Mouse (Mus musculus) mouse embryonic stem cell (cell line): ENCODE measurements around the gene Gpbar1.

ENCODE experiments used
- in situ Hi-C, 2 experiments: fragments of 300-500 bp; cut with MboI; formaldehyde crosslinking; loops; 1 replicate in 1 of 2; 3 replicates in 1 of 2; pipeline ENCODE4 v1.14.3; 2019 to 2020; ENCODE audit warnings: low sequenced_read_pairs in 2 of 2, low pct_unique_long_range_greater_than_20kb in 1 of 2, mixed read lengths in 1 of 2; ENCODE audit not compliant: unreplicated experiment in 1 of 2

Gene Gpbar1

DNA sequence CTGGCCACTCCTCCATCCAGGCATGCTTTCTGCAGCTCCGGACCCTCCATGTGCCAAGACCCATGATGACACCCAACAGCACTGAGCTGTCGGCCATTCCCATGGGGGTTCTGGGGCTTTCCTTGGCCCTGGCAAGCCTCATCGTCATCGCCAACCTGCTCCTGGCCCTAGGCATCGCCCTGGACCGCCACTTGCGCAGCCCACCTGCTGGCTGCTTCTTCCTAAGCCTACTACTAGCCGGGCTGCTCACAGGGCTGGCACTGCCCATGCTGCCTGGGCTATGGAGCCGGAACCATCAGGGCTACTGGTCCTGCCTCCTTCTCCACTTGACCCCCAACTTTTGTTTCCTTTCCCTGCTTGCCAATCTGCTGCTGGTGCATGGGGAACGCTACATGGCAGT is at the start of gene Gpbar1:
Gene Gpbar1, plus strand, starts transcription at position 13 of the 400 bp plus-strand sequence.
- in situ Hi-C loops = no loop called here

DNA sequence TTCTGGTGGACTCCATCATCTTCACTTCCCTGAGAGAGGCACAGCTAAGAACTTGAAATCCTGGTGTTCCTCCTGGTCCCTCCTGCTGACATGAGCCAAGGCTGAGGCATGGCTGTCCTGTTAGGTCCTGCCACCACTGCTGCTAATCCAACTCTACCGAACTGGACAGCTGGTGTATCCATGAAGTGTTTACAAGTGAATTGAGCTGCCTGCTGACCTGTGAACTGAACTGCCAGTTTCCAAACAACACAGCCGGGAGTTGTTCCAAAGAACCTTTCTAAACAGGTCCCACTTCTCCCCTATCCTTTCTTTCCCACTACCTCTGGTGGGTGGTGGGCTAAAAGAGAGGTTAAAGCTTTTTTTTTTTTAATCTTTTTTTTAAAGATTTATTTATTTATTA is 48.4 kb upstream of the Gpbar1 start:
- in situ Hi-C loops = no loop called here

DNA sequence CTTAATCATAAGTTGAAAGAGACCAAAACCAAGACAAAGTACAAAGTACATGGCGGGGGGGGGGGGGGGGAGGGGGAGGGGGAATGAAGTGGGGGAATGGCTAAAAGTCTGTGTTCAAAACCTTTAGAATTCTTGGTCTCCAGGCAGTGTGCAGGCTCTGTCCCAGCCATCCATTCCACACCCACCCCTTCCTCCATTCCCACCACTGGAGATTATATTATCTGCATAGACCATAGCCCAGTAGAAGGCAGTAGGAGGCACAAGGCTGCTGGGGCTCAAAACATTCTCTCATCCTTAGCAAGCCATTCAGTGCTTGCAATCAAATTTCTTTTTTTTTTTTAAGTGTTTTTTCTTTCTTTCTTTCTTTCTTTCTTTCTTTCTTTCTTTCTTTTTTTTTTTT is 47.4 kb upstream of the Gpbar1 start:
- in situ Hi-C loops = no loop called here

DNA sequence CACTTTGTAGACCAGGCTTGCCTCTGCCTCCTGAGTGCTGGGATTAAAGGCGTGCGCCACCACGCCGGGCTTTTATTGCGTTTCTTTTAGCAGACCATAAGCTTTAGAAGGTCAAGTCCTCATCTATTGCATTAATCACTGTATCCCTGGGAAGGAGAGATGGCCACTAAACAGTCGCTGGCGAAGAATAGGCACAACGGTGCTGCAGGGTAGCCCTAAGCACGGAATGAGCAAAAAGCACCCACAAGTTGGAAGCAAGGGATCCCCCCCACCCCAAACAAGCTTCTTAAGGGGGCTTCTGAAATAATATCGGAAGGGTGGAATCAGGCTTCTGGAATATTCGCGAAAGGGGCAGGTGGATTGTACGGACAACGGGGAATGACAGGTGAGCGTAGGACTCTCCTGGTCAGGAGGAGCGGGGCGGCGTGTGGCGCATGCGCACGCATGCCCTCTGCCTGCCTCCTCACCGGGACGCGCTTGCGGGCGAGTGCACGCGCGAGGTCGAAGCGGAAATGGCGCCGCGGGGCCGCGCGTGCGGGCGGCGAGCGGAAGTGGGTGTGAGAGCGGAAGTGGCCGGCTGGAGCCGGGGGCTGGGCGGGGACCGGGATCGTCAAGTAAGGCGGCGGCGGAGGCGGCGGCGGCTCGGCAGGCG is 42.3 kb upstream of the Gpbar1 start, which contains the start of gene Arpc2:
Gene Arpc2, plus strand, starts transcription at position 147 of the 652 bp plus-strand sequence.
- in situ Hi-C loops = no loop called here

DNA sequence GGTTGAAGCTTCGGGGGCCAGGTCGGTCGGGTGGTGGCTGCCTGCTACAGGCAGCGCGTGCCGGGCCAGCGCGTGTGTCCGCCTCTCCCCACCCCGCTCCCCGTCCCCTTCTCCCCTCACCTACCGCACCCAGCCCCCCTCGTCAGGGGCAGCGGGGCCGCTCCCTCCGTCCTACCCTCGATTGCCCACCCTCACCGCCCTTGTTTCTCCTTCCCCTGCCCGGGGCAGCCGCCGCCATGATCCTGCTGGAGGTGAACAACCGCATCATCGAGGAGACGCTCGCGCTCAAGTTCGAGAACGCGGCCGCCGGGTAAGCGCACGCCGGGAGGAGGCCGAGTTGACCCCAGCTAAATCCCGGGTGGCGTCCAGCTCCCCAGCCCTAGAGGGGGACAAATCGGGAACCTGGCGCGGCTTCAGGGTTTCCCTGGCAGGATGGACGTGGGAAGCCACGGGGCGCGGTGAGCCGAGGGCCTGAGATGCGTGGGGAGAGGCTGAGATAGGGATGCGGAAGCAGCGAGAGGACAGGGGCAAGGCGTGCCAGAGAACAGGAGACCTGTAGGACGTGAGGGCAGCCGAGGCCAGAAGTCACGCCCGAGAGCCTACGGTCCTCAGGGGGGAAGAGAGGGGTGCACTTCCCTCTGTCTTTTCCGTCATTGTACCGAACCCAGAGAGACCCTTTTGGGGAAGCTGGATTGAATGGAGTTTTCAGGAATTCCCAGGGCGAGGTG is 41.6 kb upstream of the Gpbar1 start:
- in situ Hi-C loops = no loop called here

DNA sequence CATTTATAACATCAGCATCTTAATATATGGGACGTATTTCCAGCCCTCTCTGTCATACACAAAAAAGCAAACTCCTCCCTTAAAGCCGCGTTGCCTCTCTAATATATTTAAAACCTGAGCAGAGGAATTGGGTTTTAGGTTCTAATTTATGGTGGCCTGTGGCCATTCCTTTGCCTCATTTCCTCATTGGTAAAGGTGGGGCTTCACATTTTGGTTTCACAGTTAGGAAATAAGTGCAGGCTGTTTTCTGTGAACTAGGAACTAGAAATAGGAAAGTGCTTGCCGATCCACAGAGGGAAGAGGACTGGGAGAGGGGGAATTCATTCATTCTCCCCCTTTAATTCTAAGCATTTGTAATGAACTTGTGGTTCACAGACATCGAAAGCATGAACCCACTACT is 40.7 kb upstream of the Gpbar1 start:
- in situ Hi-C loops = no loop called here

DNA sequence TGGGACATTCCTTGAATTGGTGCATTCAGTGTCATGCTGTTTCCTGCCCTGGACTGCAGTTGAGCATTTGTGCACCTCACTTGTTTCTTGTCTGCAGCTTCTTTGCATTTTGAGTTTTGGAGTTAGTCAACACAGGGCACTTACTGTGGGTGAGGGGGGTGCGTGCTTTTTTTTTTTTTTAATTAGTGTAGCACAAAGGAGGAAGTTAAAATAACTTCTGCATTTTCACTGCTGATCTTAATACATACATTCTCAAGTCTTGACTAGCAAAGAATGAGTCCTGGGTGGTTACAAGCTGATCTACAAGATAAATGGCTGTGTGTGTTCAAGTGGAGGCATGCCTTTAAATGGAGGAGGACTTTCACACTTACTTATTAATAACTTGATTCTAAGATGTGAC is 40.2 kb upstream of the Gpbar1 start:
- in situ Hi-C loops = no loop called here

DNA sequence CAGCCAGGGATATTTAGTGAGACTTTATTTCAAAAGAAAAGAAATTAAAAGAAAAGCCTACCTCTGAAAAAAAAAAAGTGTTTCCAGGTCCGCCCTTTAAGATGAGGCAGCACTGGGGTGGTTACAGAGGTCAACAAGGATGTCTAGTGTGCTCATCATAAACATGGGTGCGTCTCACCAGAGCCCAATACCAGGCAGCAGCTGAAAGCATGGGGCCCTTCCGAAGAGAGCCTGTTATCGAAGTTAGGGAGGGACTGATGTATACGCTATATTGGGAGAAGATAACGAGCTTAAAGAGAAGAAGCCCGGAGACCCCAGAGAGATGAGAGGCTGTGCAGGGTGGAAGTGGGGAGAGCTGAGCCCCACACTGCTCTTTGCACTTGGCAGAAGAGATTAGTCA is 39.2 kb upstream of the Gpbar1 start:
- in situ Hi-C loops = no loop called here

DNA sequence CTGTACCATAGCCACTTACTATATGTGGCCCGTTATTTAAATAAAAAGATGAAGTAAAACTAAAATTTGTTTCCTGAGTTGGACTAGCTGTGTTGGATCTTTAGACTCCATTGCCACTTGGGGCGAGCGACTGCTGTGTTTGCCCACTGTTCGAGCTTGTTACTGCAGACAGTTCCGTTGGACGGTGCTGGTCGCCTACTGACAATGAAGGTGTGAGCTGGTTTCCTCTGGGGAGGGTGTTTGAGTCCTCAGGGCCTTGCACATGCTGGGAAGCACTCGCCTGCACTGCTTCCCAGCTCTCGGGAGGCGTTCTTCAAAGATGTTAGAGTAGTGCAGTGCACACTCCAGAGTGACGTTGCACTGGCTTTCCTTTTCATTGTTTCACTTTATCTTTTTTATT is 38.7 kb upstream of the Gpbar1 start:
- in situ Hi-C loops = no loop called here

DNA sequence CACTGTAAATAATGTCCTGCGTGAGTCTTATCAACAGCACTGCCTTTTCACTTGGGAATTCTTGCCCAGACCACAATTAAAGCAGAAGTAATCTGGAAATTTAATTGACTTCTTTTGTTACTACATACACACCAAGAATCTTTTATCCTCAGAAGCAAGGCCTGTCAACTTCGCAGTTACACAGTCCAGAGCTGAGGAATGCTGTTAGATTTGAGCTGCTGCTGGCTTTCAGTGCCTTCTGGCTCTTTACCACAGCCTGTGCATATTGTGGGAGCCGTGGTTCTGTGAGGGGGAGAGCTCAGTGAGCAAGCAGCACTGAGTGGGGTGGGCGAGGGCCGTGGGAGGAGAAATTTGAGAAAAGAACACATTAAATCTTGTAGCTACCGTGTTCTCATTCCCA is 38.0 kb upstream of the Gpbar1 start:
- in situ Hi-C loops = no loop called here

DNA sequence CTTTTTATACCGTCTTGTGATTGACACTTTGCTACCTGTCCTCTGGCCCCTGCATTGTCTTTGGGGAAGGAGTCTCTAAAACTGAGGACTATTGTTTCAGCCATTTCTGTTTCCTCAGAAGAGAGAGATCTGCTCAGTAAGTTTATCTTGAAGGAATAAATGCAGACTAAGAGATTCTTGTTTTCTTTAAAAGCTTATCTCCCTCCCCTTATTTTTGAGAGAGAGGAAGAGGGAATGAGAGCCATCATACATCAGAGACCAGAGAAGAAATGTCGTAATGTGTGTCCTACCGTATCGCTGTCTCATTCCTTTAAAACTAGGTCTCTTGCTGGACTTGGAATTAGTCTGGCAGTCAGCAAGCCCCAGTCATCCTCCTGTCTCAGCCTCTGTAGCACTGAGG is 37.5 kb upstream of the Gpbar1 start:
- in situ Hi-C loops = no loop called here

DNA sequence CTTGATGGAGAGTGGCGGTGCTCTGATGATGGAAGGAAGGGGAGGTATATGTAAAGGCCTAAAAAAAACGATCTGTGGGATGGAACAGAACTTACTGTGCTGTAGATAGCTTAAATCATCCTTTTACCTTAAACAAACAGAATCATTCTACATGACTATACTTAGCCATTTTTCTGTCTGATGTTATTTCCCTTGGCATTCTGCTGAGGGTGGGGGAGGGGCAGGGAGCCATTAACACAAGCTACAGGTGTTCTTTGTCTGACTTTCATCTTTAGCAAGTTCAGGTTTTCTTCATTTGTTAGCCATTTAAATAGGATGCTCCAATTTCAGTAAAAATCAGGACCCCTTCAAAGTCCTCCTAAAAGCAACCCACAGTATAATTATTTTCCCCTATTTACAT is 32.8 kb upstream of the Gpbar1 start:
- in situ Hi-C loops = no loop called here

DNA sequence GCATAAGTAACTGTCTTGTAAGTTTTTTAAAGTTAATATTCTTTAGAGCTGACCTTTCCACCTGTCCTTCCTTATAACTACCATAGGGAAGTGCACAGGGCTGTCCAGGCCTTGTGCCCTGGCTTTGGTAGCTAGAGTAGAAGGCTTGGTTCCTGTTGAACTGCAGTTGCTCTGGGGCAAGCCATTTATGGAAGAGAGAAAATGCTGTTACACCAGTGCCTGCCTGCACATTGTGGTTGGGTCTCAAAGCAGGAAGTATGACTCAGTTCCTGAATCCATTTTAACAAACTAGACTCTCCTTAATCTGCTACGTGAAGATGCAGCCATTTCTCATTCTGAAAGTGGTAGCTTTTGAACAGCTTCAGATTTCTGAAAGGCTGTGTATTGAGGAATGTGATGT is 29.6 kb upstream of the Gpbar1 start:
- in situ Hi-C loops = no loop called here

DNA sequence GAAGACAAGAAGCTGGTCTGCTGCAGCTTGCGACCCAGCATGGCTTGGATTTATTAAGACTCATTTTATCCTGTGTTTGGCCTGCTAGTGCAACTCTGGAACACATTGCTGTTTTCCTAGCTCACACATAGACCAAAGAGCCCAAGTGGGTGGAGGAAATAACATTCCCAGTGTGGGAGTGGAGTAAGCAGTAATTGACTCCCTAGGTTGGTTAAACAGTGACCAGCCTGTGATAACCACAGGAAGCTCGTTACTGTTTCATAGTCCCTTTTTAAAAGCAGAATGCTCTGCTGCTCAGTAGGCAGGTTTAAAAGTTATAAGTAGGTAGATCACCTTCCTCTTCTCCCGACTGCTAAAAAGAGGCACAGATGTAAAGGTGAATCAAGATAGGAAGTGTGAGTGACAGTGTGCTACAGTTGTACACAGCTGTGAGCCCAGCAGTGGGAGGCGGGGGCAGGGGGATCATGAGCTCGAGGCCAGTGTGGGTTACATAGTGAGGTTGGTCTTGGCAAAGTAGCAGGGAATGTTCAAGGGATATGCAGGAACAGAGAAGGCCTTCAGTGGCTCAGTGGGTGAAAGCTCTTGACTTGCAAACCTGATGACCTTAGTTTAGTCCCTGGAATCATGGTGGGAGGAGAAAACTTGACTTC is 28.9 kb upstream of the Gpbar1 start:
- in situ Hi-C loops = no loop called here

DNA sequence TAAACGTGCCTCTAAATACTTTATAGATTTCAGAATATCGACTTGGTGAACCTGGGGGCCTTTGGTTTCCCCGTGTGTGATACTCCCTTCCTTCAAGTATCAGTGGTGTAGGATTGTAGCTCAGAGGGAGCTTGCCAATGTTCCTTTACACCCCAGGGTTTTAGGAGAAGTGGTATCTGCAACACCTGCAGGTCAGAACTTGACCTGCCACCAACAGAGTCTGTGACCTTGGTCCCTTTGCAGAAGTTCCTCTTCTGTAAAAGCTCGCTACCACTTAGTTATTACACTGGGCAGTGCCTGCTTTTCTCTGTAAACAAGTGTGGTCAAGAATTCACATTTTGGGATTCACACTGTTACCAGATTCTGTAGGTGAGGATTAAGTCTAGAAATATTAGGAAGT is 28.3 kb upstream of the Gpbar1 start:
- in situ Hi-C loops = no loop called here

DNA sequence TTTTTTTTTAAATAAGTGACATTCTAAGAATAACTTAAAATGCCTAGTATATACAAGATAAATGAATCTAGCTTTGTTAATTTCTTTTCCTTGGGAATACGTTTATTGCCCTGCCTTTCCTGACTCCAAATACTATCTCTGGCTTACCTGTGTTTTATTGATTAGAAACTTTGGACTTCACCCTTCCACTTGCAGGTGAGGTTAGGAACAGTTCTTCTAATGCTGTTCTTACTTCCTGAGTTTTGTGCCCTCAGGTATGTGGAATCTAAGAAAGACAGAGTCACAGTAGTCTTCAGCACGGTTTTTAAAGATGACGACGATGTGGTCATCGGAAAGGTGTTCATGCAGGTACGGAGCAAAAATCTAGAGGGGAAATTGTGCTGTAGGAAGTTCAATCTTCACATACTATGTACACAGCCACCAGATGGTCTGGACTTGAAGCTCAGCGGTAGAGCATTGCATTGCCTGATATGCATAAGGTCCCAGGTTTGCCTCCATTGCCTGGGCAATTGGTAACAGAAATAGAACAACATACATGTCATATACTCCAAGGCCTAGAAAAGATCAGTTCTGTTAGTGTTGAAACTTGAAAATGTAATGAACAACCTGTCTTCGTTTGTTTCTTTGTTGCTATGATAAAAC is 22.5 kb upstream of the Gpbar1 start:
- in situ Hi-C loops = no loop called here

DNA sequence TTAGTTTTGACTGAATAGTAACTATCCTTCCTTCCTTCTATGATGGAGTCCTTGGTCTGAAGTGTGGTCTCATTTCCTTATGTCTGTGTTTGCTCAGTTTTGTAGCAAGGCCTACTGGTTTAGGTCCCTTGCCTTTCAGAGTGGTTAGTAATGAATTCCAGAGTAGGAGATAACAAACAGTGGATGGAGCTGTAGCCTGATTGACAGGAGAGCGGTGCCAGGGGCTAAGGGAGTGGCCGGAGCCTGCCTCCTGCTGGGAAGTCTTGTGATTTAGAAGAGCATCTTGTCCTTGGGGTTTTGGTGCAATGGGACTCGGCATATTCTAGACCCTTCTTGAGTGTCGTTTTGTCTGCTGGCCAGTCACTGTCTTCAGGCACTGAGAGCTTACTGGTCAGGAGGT is 21.6 kb upstream of the Gpbar1 start:
- in situ Hi-C loops = no loop called here

DNA sequence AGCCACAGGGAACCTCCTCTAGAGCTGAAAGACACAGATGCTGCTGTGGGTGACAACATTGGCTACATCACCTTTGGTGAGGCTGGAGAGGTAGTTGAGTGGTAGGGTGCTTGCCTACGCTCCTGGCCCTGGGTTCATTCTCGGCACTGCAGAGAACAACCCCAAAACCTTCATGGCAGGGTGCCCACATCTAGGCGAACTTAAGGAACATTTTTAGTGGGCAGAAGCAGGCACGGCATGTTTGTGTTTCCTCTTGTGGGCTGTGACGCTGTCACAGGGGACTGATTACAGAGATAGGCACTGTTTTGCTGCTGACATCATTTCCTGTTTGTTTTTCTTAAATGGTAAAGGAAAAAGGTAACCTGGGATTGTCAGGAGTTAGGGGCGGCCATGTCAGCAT is 15.8 kb upstream of the Gpbar1 start:
- in situ Hi-C loops = no loop called here

DNA sequence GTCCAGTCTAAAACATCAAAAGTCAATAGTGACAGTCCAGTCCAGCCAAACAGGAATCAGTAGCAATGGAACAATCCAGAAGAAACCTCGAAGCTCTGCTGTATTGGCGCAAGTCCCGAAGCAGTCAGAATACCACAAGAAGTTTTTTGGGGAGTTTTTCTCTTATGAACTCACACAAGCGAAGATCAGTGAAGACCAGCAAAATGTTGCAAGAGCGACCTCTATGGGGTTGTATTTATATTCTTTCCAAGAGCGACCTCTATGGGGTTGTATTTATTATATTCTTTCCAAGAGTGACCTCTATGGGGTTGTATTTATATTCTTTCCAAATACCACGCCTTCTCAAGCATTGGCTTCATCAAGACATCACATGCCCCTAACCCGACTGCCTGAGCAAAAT is 9.6 kb upstream of the Gpbar1 start:
- in situ Hi-C loops = no loop called here
